Mouse (Mus musculus): ENCODE measurements at regions not wholly inside any gene's neighbourhood (a gene's known extent, or its start where the extent isn't known, plus 50 kb on each side); places are given as distances from the start of the nearest gene placed in this dataset.
A peak's percentile ranks its signal among the peaks of the same experiment; 100 is the strongest.

- peaks cover 7% of the 10 kb centered on the region; the same call in 1 of the 2 replicates for H3K79me2 ChIP-seq (ENCODE audit: inconsistent target)
- no peak overlapping the region for H3K4me3 ChIP-seq (ENCODE audit: inconsistent target)
- 96% methylated on average over 11 of the region's 11 CpGs for WGBS (ENCODE audit: missing documents)
- H3K36me3 ChIP-seq (ENCODE audit: inconsistent target) = no peaks in the 10 kb centered on the region
- H3K27ac ChIP-seq = no peak overlapping the region
Observed at GRCm38 (mm10) chr2:128345557-128345956, 219.7 kb downstream of the Bcl2l11 start.

GRCm38 (mm10) chr2:128348556-128348955 lies 222.7 kb downstream of the Bcl2l11 start:
- H3K4me3 ChIP-seq (ENCODE audit: inconsistent target) = no peak overlapping the region
- WGBS (ENCODE audit: missing documents) = 92% methylated on average over 2 of the region's 2 CpGs
- H3K27ac ChIP-seq = no peak overlapping the region
- H3K36me3 ChIP-seq (ENCODE audit: inconsistent target) = no peaks in the 10 kb centered on the region
- no peaks in the 10 kb centered on the region for H3K79me2 ChIP-seq (ENCODE audit: inconsistent target)

DNA sequence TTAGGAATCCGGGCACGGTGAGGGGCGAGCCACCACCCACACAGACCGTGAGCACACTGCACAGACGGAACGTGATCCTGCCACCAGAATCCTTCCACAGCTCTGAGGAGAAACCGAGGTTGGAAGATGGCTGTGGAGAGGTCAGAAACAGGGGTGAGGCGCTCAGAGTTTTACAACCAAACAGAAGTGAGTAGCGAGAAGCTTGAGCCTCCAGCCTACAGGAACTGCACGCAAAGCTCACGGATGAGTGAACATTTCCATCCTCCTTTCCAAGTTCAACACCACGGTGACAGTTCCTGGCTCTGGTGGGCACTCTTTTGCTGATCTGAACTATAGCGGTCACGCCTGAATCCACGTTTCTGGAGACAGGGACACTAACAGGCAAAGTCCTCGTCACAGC lies 225.6 kb downstream of the Bcl2l11 start:
- Histone ChIP-seq H3K4me3 (ENCODE audit: inconsistent target) (no peak overlapping the region), H3K79me2 (ENCODE audit: inconsistent target) (no peaks in the 10 kb centered on the region), H3K27ac (no peak overlapping the region), H3K36me3 (ENCODE audit: inconsistent target) (no peaks in the 10 kb centered on the region)
- 94% methylated on average over 14 of the region's 16 CpGs for WGBS (ENCODE audit: missing documents)

- Histone ChIP-seq H3K79me2 (ENCODE audit: inconsistent target) (no peaks in the 10 kb centered on the region), H3K36me3 (ENCODE audit: inconsistent target) (no peaks in the 10 kb centered on the region), H3K4me3 (ENCODE audit: inconsistent target) (no peak overlapping the region), H3K27ac (no peak overlapping the region)
- 100% methylated on average over 1 of the region's 1 CpGs for WGBS (ENCODE audit: missing documents)
Observed at GRCm38 (mm10) chr2:128352533-128352932, 226.7 kb downstream of the Bcl2l11 start.

- WGBS (ENCODE audit: missing documents) = 87% methylated on average over 3 of the region's 3 CpGs
- Histone ChIP-seq H3K36me3 (ENCODE audit: inconsistent target) (no peaks in the 10 kb centered on the region), H3K4me3 (ENCODE audit: inconsistent target) (no peak overlapping the region), H3K79me2 (ENCODE audit: inconsistent target) (no peaks in the 10 kb centered on the region), H3K27ac (no peak overlapping the region)
Observed at GRCm38 (mm10) chr2:128353457-128353856, 227.6 kb downstream of the Bcl2l11 start.

- no peaks in the 10 kb centered on the region for H3K36me3 ChIP-seq (ENCODE audit: inconsistent target)
- H3K4me3 ChIP-seq (ENCODE audit: inconsistent target) = no peak overlapping the region
- 97% methylated on average over 4 of the region's 4 CpGs for WGBS (ENCODE audit: missing documents)
Observed at GRCm38 (mm10) chr2:128356326-128356725, 230.5 kb downstream of the Bcl2l11 start.

DNA sequence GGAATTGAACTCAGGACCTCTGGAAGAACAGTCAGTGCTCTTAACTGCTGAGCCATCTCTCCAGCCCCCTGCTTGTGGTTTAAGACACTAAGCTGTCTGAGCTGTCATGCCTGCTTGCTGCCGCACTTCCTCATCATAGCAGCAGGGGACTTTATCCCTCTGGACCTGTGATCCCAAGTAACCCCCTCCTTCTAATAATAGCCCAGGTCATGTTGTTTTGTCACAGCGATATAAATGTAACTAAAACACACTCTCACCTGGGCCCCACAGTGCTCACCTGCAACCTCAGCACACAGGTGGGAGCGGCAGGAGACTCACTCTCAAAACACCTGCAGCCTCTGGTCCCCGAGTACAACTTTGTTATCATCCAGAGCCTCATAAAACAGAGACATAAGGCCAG lies 231.9 kb upstream of the Spdye4c start:
- Histone ChIP-seq H3K27ac (no peak overlapping the region), H3K79me2 (ENCODE audit: inconsistent target) (no peaks in the 10 kb centered on the region), H3K4me3 (ENCODE audit: inconsistent target) (no peak overlapping the region), H3K36me3 (ENCODE audit: inconsistent target) (no peaks in the 10 kb centered on the region)
- 82% methylated on average over 4 of the region's 4 CpGs for WGBS (ENCODE audit: missing documents)

More at GRCm38 (mm10) chr2:128356326-128356725, 230.5 kb downstream of the Bcl2l11 start:
- Histone ChIP-seq H3K27ac (no peak overlapping the region), H3K79me2 (ENCODE audit: inconsistent target) (no peaks in the 10 kb centered on the region)

- WGBS (ENCODE audit: missing documents) = 66% methylated on average over 5 of the region's 5 CpGs
- Histone ChIP-seq H3K27ac (peak overlapping the region; percentile 50), H3K79me2 (ENCODE audit: inconsistent target) (peaks cover 3% of the 10 kb centered on the region; the same call in 1 of the 2 replicates), H3K36me3 (ENCODE audit: inconsistent target) (no peaks in the 10 kb centered on the region), H3K4me3 (ENCODE audit: inconsistent target) (no peak overlapping the region)
Observed at GRCm38 (mm10) chr2:128360517-128360916, 230.5 kb upstream of the Spdye4c start.

DNA sequence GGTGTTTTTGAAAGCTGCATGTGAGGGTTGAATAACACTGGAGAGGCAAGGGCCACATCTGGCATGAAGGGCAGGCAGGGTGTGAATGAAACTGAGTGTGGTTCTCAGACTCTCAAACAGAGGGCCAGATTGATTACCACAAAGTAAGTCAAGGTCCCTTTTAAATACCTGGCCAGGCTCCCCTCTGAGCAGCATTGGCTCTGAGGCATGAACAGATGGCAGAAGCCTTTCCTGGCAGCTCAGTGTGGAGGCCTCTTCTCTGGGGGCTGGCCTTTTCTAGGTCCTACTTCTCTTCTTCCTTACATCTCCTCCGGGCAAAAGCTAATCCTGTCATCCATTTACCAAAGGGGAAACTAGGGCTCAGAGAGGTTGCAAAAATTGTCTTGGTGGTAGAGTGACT lies 229.6 kb upstream of the Spdye4c start:
- 32% methylated on average over 1 of the region's 1 CpGs for WGBS (ENCODE audit: missing documents)

DNA sequence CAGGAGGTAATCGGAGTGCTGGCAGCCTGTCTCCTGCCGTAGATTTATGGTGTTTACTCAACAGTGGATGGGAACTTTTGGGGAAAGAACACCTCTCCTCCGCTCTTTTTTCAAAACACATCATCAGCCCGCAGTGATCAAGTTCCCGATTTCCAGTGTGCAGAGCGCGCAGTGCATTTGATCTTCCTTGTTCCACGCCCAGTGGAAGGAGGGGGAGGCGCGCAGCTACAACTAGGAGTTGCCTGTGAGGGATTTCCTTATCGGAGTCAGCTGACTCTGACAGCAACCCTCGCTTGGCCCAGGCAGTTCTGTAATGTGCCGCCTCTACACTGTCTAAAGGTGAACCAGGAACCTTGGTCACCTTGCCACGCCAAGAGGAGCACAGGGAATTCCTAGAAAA lies 226.8 kb upstream of the Spdye4c start:
- WGBS (ENCODE audit: missing documents) = 5% methylated on average over 14 of the region's 14 CpGs
- Histone ChIP-seq H3K27ac (peak overlapping the region; percentile 89), H3K36me3 (ENCODE audit: inconsistent target) (no peaks in the 10 kb centered on the region), H3K79me2 (ENCODE audit: inconsistent target) (peaks cover 8% of the 10 kb centered on the region; the same call in 1 of the 2 replicates), H3K4me3 (ENCODE audit: inconsistent target) (no peak overlapping the region)

More for the DNA sequence above, 229.6 kb upstream of the Spdye4c start:
- Histone ChIP-seq H3K27ac (peak overlapping the region; percentile 50), H3K4me3 (ENCODE audit: inconsistent target) (no peak overlapping the region), H3K79me2 (ENCODE audit: inconsistent target) (peaks cover 7% of the 10 kb centered on the region; the same call in 1 of the 2 replicates), H3K36me3 (ENCODE audit: inconsistent target) (no peaks in the 10 kb centered on the region)

GRCm38 (mm10) chr2:128365004-128365403 lies 226.0 kb upstream of the Spdye4c start:
- Histone ChIP-seq H3K79me2 (ENCODE audit: inconsistent target) (peaks cover 17% of the 10 kb centered on the region; the same call in 1 of the 2 replicates), H3K36me3 (ENCODE audit: inconsistent target) (no peaks in the 10 kb centered on the region), H3K4me3 (ENCODE audit: inconsistent target) (no peak overlapping the region), H3K27ac (peak overlapping the region; percentile 89)
- WGBS (ENCODE audit: missing documents) = 72% methylated on average over 3 of the region's 3 CpGs

DNA sequence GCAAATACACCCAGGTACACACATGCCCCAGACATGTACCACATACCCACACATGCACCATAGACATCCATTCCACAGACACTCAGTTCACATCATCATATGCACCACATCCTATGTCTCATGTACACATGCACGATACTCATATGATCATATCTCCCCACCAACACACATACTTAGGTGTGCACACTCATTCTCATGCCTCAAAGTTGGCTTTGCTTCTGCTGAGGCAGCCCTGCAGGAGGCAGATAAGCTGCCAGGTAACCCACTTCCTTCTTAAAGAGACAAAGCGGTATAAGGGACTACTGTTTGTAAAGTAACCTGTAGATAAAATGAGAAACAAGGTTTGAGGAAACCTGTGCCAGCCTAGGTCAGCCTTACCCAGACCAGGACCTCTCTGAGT lies 225.2 kb upstream of the Spdye4c start:
- no peaks in the 10 kb centered on the region for H3K36me3 ChIP-seq (ENCODE audit: inconsistent target)
- 74% methylated on average over 2 of the region's 2 CpGs for WGBS (ENCODE audit: missing documents)
- no peak overlapping the region for H3K27ac ChIP-seq
- peaks cover 24% of the 10 kb centered on the region; the same call in 1 of the 2 replicates for H3K79me2 ChIP-seq (ENCODE audit: inconsistent target)
- H3K4me3 ChIP-seq (ENCODE audit: inconsistent target) = no peak overlapping the region

- 66% methylated on average over 14 of the region's 14 CpGs for WGBS (ENCODE audit: missing documents)
Observed at GRCm38 (mm10) chr2:128367266-128368150, 223.5 kb upstream of the Spdye4c start.

GRCm38 (mm10) chr2:128368534-128369273 lies 222.3 kb upstream of the Spdye4c start:
- Histone ChIP-seq H3K4me3 (ENCODE audit: inconsistent target) (no peak overlapping the region), H3K36me3 (ENCODE audit: inconsistent target) (no peaks in the 10 kb centered on the region), H3K79me2 (ENCODE audit: inconsistent target) (peaks cover 45% of the 10 kb centered on the region; the same call in 1 of the 2 replicates), H3K27ac (no peak overlapping the region)
- 85% methylated on average over 7 of the region's 7 CpGs for WGBS (ENCODE audit: missing documents)

More at GRCm38 (mm10) chr2:128367266-128368150, 223.5 kb upstream of the Spdye4c start:
- H3K79me2 ChIP-seq (ENCODE audit: inconsistent target) = peaks cover 42% of the 10 kb centered on the region; the same call in 1 of the 2 replicates
- H3K27ac ChIP-seq = no peak overlapping the region
- no peak overlapping the region for H3K4me3 ChIP-seq (ENCODE audit: inconsistent target)
- H3K36me3 ChIP-seq (ENCODE audit: inconsistent target) = no peaks in the 10 kb centered on the region

GRCm38 (mm10) chr2:128370821-128371220 lies 220.2 kb upstream of the Spdye4c start:
- Histone ChIP-seq H3K4me3 (ENCODE audit: inconsistent target) (no peak overlapping the region), H3K36me3 (ENCODE audit: inconsistent target) (no peaks in the 10 kb centered on the region), H3K79me2 (ENCODE audit: inconsistent target) (peaks cover 51% of the 10 kb centered on the region; the same call in 1 of the 2 replicates), H3K27ac (no peak overlapping the region)
- 42% methylated on average over 10 of the region's 10 CpGs for WGBS (ENCODE audit: missing documents)

All from macrophage (primary cell).